Mouse (Mus musculus): Measurements from ENCODE around the gene Traf3.

DNA sequence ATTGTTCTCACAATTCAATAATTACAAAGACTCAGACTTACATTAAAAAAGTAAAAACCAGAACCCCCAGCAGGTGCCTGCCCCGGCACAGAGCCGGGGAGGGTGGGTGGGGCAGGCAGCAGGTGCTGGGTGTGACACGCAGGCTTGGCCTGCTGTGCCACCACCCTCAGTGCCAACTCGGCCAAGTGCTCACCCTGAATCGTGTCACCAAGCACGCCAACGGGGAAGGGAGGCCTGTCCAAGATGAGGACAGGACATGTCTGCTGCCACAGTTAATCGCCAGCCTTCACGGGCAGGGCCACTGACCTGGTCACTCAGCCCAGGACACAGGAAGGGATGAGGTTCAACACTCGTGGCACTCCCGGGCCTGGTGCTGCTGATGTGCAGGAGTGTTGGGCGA, 126.9 kb downstream of the Traf3 start:
- no peak for TF ChIP-seq CTCF (IDR thresholded peaks at IDR 0.05)
- no peak for TF ChIP-seq POLR2A (IDR thresholded peaks at IDR 0.05; ENCODE audit: insufficient read depth, low read depth, low read length)
- no peak for TF ChIP-seq EP300 (IDR thresholded peaks at IDR 0.05; ENCODE audit: insufficient read depth, low read depth, low read length)
